Mouse (Mus musculus) heart, embryonic 16.5 days (tissue): ENCODE measurements around the gene Vmn1r209. TPM values are rescaled to one million over a fixed set of nuclear protein-coding genes. Genes with fewer than 3 reads are reported as not detected.
"Not testable (repeated sequence)": the region's sequence is repeated elsewhere in the genome, so short reads cannot be mapped to it uniquely, and the experiment has no call there.

ENCODE experiments used
- ATAC-seq: fragments of 200-750 bp; cut with Nextera tagmentation; replicated peaks from 2 replicates; pipeline ENCODE4 v1.8.0; 2017; ENCODE audit warnings: moderate number of reproducible peaks; ENCODE audit not compliant: insufficient read depth, low FRiP score; ENCODE audit errors: extremely low read depth
- H3K27ac ChIP-seq: fragments of 300-500 bp; sonication (generic); 2 replicates; pipeline ENCODE4 v1.5.1; 2014; ENCODE audit warnings: mild to moderate bottlenecking, low read length, control low read depth, moderate library complexity
- H3K27me3 ChIP-seq: fragments of 300-500 bp; sonication (generic); 2 replicates; pipeline ENCODE4 v1.6.1; 2014; ENCODE audit warnings: low read length, mixed read lengths; ENCODE audit not compliant: control insufficient read depth, insufficient read depth
- H3K36me3 ChIP-seq: fragments of 300-500 bp; sonication (generic); 2 replicates; pipeline ENCODE4 v1.6.1; 2014; ENCODE audit not compliant: control insufficient read depth, insufficient read depth
- H3K4me1 ChIP-seq: fragments of 300-500 bp; sonication (generic); 2 replicates; pipeline ENCODE4 v1.6.1; 2014; ENCODE audit warnings: low read length, mixed read lengths; ENCODE audit not compliant: control insufficient read depth, insufficient read depth
- H3K4me2 ChIP-seq: fragments of 300-500 bp; sonication (generic); 2 replicates; pipeline ENCODE4 v1.6.1; 2014; ENCODE audit warnings: low read depth, mild to moderate bottlenecking, control low read depth, low read length
- H3K4me3 ChIP-seq: fragments of 300-500 bp; sonication (generic); 2 replicates; pipeline ENCODE4 v1.5.1; 2014; ENCODE audit warnings: mild to moderate bottlenecking, control low read depth, low read length
- H3K9ac ChIP-seq: fragments of 300-500 bp; sonication (generic); 2 replicates; pipeline ENCODE4 v1.6.1; 2014; ENCODE audit warnings: low read length, control low read depth
- H3K9me3 ChIP-seq: fragments of 300-500 bp; sonication (generic); replicated peaks from 2 replicates; pipeline ENCODE4 v1.6.1; 2016; ENCODE audit warnings: low read length; ENCODE audit not compliant: control insufficient read depth
- WGBS: fragments of 180-500 bp; shearing (Covaris S2); extraction: QIAGEN DNeasy Blood & Tissue Kit; methylation state at CpG from one replicate; pipeline ENCODE4 v1.1.7; 2014; 5-methylcytosine and 5-hydroxymethylcytosine counted together
- polyA plus RNA-seq: library from polyadenylated mRNA; unstranded; fragments of >200 nt; fragmentation: Nextera tagmentation; extraction: Ambion mirVana; gene quantifications from 2 replicates; pipeline ENCODE4 v1.2.1, GENCODE M21; 2015

Gene Vmn1r209
- polyA plus RNA-seq, 1 experiment from 2014 or later = not detected

DNA sequence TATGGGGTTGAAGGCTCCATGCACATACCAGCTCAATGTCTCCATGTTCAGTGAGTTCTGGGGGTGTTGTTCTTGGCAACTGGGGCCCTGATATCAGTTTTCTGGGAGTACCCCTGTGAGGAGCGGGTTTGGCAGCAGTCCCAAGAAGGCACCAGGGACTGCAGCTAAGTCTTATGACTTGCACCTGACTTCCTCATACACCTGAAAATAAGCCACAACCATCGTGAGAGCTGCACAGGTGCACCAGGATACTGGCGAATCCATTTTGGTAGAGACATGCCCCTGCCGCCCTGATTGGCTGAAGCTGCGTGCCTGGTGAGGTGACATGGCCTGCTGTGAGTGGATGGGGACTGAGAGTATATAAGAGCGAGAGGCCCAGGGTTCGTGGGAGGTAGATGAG is 32.2 kb downstream of the Vmn1r209 start, which contains the start of gene Vmn1r208:
TSS of gene Vmn1r208 (minus strand) at position 101 of the 400 bp plus-strand sequence.
- not testable (repeated sequence) for H3K4me2 ChIP-seq, H3K9me3 ChIP-seq, H3K27ac ChIP-seq, H3K4me1 ChIP-seq, H3K27me3 ChIP-seq, ATAC-seq, H3K9ac ChIP-seq, H3K36me3 ChIP-seq, H3K4me3 ChIP-seq
- no CpG with 5 or more reads among the region's 7 CpGs for WGBS

DNA sequence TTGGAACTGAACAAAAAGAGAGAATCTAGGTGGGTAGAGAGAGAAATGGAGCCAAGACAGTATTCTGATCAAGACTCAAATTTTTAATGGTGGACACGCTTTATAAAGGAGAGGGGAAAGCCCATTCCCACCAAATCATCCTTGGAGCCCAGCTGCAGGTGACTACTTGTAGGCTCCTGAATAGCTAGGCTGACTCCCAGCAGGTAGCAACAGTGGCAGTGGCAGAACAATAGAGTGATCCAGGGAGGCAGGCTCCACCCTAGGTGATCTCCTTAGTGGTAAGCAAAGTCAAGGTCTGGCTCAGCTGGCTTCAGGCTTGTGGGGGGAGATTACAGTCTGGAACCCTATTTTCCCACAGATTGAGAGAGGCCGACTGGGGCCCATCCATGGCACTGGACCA is 37.9 kb downstream of the Vmn1r209 start:
- WGBS = 50% methylated on average over 1 of the region's 2 CpGs

More for the DNA sequence above, 37.9 kb downstream of the Vmn1r209 start:
- not testable (repeated sequence) for H3K9ac ChIP-seq, ATAC-seq, H3K4me1 ChIP-seq, H3K9me3 ChIP-seq, H3K4me3 ChIP-seq, H3K4me2 ChIP-seq, H3K36me3 ChIP-seq, H3K27me3 ChIP-seq, H3K27ac ChIP-seq

Other genes with a start within 250 kb of the Vmn1r209 start
- gene Vmn1r205, start 216.7 kb downstream of the Vmn1r209 start, polyA plus RNA-seq = not detected in 2 replicates
- not detected in 2 replicates for gene Vmn1r206, start 185.4 kb downstream of the Vmn1r209 start, polyA plus RNA-seq
- not detected in 2 replicates for gene Vmn1r207-ps, start 80.1 kb downstream of the Vmn1r209 start, polyA plus RNA-seq
- not detected in 2 replicates for gene Vmn1r208, start 32.3 kb downstream of the Vmn1r209 start, polyA plus RNA-seq
- not detected in 2 replicates for gene Vmn1r210, start 21.7 kb upstream of the Vmn1r209 start, polyA plus RNA-seq
- not detected in 2 replicates for gene Vmn1r211, start 47.9 kb upstream of the Vmn1r209 start, polyA plus RNA-seq
- not detected in 2 replicates for gene Vmn1r212, start 74.5 kb upstream of the Vmn1r209 start, polyA plus RNA-seq
- gene Vmn1r213, start 198.0 kb upstream of the Vmn1r209 start, polyA plus RNA-seq = not detected in 2 replicates
- not detected in 2 replicates for gene Vmn1r214, start 220.7 kb upstream of the Vmn1r209 start, polyA plus RNA-seq